Mouse (Mus musculus) stomach, postnatal 0 days (tissue): ENCODE measurements around the gene Vps35l.

Experiments used
- CTCF ChIP-seq: IDR thresholded peaks from 2 replicates; pipeline ENCODE4 v1.5.1; 2016; ENCODE audit warnings: antibody characterized with exemption, low read depth, mild to moderate bottlenecking, moderate library complexity
- EP300 ChIP-seq: optimal IDR thresholded peaks from 2 replicates; pipeline ENCODE3; 2016; ENCODE audit warnings: antibody characterized with exemption

- TF ChIP-seq CTCF (no peak), EP300 (no peak)
Observed at GRCm38 (mm10) chr7:118778561-118778960, 38.5 kb downstream of the Vps35l start.
